Mouse (Mus musculus) mouse trophoblast stem cell (cell line): Measurements from ENCODE around the gene Rfx2.

ENCODE experiments used
- in situ Hi-C, 2 experiments: fragments of 300-500 bp; cut with MseI, MboI; formaldehyde crosslinking; loops; 2 replicates in 1 of 2; 3 replicates in 1 of 2; pipeline ENCODE4 v1.15.1; 2025

Rfx2 gene

GRCm38 (mm10) chr17:56754271-56755185 lies 76.3 kb downstream of the Rfx2 start:
- in situ Hi-C loops = no loop called here

DNA sequence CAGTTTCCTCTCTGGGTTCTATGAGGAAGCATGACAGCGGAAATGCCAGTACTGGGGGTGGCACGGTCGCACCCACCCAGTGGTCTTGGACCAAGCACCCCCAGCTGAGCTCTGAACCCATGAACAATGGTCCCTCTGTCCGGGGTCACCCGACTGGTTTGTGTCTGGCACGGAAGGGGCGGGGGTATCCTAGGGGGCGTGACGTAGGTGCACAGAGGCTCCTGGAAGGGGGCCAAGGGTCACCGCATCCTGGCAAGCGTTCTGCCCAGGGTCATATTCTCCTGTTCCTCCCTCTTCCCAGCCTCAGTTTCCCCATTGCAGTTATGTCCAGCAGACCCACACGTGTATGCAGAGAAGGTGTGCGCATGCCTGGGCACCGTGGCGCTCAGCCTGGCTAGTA lies 77.4 kb downstream of the Rfx2 start:
- in situ Hi-C loops = no loop called here

DNA sequence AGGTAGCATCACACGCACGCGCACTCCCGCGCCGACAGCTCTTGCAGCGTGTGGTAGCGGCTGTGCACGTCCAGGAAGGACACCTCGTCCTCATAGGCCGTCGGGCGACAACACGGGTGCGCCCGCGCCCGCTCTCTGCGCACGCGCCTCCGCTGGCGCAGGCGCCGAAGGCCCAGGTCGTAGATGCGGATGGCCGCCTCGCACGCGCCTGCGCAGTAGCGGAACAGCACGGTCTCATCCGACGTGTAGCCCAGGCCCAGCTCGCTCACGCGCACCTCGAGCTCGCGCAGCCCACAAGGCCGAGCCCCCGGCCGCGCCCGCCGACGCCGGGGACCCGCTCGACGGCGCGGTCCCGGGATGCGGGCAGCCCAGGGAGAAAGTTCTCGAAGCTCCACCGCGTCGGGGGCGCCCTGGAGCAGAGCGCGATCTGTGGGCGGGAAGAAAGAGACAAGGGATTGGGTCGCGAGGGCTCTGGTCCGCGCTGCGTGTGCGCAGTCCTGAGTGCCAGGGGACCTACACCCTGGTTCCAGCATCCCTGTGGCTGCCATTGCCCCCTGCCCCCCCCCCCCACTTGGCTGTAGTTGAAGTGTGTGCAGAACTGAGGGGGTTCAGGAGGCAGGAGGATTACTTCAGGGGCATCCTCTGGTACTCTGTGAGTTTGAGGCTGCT lies 79.3 kb downstream of the Rfx2 start:
- in situ Hi-C loops = no loop called here

- in situ Hi-C loops = no loop called here
These were observed 86.6 kb downstream of the Rfx2 start for GRCm38 (mm10) chr17:56744173-56744572.

GRCm38 (mm10) chr17:56740788-56741160 lies 90.0 kb downstream of the Rfx2 start:
- in situ Hi-C loops = no loop called here

DNA sequence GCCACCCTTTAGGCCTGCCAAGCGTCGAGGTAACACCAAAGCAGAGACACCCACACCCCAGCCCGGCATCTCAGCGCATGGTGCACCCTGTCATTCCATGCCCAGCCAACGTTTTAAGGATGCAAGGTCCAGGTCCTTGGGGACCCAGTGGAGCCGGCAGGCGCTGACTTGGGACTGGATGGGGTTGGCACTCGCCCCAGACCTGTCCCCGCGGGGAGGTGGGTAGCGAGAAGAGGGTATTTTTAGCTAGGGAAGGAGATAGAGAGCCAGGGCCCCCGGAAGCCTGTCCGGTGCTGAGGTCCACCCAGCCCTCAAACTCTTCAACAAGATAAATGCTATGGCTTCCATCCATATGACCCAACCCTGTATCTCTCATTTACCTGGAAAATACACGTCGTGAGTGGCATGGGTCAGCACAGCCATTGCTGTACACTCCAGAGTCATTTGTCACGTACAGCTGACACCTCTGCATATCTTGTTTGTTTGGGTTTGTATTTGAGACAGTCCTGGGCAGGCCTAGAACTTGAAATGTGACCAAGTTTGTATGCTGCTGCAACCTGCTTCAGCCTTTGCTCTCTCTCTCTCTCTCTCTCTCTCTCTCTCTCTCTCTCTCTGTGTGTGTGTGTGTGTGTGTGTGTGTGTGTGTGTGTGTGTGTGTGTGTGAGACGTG lies 90.6 kb downstream of the Rfx2 start:
- in situ Hi-C loops = no loop called here

DNA sequence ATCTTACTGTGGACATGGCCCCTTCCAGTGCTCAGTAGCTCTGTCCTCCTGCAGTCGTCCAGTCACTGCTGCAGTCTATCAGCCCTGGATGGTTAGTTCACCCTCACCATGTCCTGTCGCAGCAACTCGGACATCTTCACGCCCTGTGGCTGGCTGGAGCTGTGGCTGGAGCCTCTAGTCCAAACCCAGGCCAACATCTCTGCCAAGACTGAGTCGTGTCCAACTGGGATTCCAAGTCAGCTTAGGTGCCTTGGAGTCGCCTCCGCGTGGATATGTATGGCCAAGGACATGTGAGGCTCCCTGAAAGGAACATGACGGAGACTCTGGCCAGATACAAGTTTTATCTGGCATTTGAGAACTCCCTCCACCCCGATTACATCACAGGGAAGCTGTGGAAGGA lies 92.6 kb downstream of the Rfx2 start:
- in situ Hi-C loops = no loop called here

DNA sequence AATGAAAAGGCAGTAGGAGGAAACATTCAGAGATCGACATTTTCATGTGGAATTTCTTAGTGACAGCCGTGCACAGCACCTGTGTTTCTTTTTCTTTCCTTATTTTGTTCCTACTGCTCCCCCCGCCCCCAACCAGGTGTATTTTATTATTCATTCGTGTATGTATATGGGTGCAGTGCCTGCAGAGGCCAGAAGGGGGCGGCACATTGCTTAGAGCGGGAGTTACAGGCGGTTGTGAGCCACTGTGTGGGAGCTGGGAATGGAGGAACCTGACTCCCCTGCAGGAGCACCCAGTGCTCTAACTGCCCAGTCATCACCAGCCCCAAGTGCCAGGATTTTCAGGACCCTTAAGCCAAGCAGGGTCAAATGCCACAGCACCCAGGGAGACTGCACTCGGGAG lies 94.3 kb downstream of the Rfx2 start:
- in situ Hi-C loops = no loop called here

DNA sequence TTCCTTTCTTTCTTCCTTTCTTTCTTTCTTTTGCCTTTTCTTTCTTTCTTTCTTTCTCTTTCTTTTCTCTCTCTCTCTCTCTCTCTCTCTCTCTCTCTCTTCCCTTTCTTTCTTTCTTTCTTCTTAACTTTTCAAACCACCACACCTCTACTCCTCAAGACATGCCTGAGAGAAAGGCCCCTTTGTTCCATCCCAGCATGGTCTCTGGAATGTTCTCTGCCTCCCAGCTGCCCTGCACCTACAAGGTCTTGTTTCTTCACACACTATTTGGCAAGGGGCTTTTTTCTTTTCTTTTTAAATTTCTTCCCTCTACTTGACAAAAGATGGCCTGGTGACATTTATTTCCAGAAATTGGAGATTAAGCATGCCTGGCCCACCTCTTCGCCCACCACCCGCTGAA lies 101.2 kb downstream of the Rfx2 start:
- in situ Hi-C loops = no loop called here

DNA sequence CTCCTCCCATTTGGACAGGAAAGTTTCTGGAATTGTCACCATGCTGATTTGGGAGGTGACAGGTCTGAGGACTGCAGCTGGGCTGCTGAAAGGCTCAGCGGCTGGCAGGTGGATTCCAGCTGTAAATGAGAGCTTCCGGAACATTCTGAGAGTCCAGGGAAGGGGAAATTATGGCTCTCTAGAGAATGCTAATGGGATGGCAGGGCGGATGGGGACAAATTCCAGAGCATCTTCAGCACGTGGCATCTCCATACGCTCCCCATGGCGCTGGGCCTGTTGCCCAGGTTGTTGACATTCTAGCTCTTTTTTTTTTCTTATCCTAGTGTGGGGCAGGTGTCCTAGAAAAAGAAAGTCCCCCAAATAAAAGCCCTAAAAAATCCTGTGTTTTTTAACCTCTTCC lies 101.7 kb downstream of the Rfx2 start:
- in situ Hi-C loops = no loop called here

GRCm38 (mm10) chr17:56728117-56728516 lies 102.7 kb downstream of the Rfx2 start:
- in situ Hi-C loops = no loop called here

DNA sequence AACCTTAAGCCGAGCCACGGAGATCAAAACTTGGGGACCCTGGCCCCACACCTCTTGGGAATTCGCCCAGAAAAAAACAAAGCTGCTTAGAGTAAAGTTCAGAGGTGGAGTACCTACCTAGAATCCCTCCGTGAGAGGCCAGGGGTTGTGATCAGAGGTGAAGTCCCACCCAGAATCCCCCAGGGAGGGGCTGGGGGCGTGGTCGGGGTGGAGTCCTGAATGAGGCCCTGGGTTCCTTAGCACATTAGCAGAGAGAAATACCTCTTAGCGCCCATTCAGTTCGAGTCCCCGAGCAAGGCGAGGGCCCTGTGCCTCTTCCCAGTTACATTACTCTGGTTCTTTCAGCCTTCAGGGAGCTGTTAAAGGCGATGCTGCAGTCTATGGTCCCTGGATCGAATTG lies 103.2 kb downstream of the Rfx2 start:
- in situ Hi-C loops = no loop called here

GRCm38 (mm10) chr17:56727029-56727649 lies 103.7 kb downstream of the Rfx2 start:
- in situ Hi-C loops = no loop called here
